Mouse (Mus musculus) frontal cortex, postnatal 10 days (tissue): ENCODE data around the gene Gde1.

Experiments
- DNase-seq, 2 experiments: peaks; one replicate each; pipeline ENCODE4 v3.0.0; 2022; ENCODE audit warnings: low spot score in 2 of 2, mixed read lengths in 1 of 2

Gde1 gene

DNA sequence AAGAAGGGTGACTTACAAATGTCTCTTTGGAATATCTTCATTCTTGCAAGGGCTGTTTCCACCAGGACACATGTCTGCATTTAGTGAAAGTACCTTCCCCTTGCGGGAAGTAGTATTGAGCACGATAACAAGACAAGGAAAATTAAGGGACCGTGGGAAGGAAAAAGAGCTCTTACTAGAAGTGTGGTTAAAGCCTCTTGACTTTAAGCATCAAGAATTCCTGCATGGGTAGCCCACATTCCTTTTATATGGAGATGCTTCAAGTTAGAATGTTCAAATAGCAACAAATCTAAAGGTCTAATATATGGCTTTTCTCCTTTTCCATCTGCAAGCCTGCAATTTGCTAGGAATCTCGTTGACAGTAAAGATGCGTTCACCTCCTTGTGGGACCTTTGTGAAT is 910 bp upstream of the Gde1 start:
- DNase-seq = no peak

DNA sequence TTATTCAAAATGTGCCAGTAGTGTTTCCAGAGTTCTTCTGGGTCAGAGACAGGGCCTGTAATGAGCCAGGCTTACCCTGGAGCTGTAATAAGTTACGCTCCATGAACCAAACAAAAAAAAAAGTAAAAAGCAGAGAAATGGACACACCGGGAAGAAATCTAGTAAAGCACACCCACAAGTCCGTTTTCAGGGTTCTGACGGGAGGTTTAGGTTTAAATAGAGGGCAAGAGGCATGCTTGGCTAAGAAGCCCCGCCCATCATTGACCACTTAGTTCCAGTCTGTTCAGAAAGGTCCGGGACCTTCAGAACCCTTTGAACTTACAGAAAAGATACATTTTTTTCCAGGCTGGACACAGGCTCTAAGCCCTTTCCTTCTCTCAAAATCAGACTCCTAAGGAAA is 473 bp upstream of the Gde1 start:
- DNase-seq = no peak

DNA sequence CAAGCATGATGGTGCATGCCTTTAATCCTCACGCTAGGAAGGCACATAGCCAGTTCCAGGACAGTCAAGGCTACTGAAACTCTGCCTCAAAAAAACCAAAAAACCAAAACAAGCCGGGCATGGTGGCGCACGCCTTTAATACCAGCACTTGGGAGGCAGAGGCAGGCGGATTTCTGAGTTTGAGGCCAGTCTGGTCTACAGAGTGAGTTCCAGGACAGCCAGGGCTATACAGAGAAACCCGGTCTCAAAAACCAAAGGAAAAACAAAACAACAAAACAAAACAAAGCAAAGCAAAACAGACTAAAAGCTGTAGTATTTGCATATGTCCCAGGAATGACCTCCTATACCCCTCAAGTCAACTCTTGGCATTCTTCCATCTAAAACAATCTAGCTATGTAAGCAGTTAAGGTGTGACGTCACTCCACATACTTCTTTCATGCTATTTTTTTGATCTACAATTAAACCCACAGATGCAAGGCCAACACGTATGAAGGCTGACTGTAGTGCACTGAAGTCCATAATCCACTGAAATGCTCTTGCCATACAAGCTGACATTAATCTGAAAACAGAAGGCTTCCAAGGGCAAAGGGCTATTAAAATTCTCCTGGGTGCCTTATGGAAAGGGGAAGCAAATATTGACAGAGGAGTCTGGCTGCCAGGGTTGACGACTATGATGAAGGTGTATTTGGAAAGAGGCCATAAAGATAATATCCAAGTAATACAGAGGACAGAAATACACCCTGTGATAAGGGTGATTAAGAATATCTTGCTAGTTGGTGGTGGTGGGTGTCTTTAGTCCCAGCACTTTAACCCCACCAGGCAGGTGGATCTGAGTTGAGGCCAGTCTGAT is 1.4 kb downstream of the Gde1 start:
- DNase-seq = no peak

DNA sequence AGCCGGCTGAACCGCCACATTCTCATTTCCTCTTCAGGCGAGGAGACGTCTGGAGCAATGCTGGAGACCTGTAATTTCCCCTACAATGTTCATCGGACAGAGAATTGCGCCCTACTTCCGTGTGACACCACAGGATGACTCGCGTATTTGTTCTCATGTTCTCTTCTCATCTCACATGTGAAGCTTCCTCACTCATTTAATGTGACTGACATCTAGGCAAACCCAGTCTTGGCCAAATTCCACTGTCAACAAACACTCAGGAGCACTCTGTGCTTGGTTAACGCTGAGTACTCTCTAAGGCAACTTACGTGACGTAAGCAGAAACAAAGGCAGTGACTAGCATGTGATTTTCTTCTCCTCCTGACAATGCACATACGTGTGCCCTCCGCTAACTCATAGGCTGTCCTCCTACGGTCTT is 2.4 kb downstream of the Gde1 start:
- DNase-seq = no peak

DNA sequence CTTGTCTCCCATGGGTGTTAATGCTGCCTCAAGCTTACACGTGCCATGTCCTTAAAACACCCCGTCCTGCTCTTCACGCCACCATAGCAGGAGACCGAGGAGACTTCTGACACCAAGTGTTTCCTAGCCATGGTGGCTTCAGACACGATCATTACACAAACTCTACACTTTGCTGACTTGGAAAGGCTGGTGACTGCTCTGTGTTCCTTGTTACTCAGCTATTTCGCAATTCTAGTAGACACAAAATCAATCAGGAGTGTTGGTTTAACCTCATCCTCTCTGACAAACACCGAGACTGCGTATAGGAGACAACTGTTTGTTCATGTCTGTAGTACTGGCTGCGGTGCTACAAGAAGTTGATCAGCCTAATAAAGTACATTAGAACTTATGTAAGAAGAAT is 6.7 kb downstream of the Gde1 start:
- no peak for DNase-seq

DNA sequence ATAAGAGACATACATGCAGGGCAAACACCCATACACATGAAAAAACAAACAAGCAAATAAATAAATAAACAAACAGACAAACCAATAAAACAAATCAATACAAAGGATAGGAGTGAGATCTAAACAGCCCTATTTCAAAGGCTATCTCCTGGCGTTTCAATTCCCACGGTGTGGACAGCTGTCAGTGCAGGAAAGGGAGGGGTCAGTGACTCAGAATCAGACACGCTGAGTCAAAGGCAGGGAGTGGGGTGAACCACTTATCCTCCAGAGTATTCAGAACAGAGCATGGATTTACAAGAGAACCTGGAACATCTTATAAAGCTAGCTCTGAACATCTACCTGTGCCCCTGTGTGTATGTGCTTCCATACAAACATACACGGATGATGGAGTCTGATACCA is 8.4 kb downstream of the Gde1 start:
- no peak for DNase-seq

DNA sequence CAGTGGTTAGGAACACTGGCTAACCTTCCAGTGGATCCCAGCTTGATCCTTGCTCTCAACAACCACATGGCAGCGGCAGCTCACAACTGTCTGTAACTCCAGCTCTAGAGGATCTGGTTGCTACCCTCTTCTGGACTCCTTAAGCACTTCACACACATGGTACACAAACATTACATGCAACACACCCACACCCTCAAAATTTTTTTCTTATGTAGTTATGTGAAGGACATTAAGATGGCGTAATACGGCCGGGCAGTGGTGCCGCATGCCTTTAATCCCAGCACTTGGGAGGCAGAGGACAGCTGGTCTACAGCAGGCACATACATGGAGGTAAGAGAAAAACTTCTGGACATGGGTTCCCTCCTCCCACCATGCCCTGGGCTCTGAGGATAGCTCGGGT is 9.4 kb downstream of the Gde1 start:
- DNase-seq = no peak

DNA sequence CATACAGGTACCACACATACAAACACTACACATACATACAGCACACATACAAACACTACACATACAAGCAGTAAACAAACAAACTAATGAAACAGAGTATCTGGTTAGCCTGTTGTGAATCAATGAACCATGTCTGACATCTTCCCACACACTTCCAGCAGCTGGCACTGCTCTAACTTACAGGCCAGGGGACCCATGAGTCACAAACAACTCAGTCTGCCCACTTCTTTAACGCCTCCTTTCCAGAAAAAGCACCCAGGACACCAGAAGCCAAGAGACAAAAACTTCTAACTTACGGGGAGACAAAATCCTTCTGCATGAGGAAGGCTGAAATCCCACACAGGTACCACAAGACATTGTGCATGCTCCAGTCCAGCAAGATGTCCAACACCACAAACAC is 14.3 kb downstream of the Gde1 start:
- DNase-seq = no peak

DNA sequence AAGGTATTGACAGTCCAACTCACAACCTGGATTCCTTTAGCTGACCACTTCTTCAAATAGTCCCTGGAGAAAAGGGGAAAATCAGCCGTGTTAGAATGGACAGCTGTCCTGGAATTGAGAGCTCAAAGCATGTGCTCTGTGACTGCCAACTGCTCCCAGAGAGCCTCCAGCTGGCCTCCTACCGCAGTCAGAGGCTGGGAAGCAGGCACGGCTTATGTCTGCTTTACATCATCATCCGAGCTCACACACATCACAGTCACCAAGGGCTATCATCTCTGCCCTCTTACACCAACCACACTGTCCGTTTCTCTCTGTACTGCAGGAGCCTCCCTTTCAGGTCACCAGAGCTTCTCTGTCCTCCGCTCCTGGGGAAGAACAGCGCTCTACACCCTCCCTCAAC is 16.5 kb downstream of the Gde1 start:
- no peak for DNase-seq

DNA sequence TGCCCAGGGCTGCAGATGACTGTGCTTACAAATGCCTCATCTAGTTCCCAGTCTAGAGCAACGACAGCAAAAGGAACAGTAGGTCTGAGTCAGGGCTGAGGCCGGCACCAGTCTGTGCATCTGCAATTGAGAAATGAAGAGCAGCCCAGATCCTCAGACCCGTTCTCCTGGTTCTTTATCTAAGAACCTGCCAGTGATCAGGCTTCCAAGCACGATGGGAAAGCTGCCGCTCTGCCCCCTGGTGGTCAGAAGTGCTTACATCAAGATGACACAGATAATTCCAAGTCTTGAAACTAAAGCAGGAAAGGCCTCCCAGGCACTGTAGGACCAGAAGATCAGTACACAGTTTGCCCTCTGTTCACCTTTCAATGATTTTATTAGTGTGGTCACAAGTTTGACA is 17.4 kb downstream of the Gde1 start:
- peak; percentile 75 to 80 for DNase-seq

DNA sequence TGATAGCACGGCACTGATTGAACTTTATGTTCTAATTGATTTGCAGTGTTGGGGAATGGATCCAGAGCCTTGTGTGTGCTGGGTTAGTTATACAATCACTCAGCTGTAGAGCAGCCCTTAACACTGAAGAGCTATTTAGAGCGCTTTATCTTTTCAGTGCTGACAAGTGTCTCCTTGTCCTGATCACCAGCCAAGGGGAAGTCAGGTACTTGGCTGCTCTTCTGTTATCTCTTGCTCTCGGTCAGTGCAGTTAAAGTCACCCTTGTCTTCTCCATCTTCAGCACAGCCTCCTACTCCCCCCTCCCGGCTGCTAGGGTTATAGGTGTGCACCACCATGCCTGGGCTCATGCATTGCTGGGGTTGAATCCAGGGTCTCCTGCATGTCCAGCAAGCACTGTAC is 28.8 kb downstream of the Gde1 start:
- no peak for DNase-seq

DNA sequence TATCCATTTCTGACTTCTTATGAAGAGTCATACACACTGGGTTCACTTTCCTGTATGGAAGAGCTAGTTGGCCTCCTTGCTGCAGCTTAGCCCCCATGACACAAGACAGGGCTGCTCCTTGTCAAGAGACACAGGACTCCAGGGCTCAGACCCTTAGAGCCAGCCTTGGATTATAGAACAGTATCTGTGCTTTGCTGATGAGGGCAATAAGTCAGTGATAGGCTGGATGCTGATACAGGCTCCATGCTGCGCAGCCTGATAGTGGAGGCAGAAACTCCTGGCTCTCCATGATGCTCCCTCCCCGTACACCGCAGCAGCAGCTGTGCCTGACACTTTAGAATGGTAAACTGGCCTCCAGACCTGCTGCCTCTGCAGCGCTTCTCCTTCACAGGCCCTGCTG is 35.4 kb downstream of the Gde1 start:
- DNase-seq = no peak

DNA sequence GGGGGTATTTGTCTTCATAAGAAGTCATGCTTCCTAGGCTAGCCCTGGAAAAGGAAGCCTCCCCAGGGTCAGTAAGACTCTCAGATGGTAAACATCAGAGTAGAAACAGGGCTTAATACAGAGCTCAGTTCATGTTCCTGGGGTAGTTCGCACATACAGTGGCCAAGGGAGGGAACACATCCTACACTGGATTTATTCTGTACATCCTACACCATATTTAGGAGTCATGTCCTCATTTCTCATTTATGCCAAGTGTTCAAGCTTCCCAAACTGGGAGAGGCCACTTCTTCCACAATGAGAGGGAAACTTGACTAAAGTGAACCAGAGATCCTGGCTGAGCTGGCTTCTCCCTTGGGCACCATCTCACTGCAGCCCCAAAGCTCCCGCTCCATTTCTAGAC is 37.8 kb downstream of the Gde1 start:
- no peak for DNase-seq

DNA sequence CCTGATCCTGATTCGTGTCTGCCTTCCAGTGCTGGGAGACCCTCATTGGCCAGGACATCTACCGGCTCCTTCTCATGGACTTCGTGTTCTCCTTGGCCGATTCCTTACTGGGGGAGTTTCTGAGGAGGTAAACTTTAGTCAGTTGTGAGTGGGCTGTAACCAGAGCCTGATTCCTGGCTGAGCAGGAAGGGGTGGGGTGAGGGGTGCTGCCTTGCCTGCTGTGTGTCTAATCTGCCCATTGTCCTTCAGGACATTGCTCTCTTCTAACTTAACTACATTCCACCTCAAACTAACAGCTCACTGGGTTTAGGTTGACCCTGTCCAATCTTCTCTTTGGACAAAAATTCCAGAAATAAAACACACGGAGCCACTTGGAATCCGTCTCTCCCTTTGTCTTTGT is 48.8 kb downstream of the Gde1 start:
- no peak for DNase-seq

DNA sequence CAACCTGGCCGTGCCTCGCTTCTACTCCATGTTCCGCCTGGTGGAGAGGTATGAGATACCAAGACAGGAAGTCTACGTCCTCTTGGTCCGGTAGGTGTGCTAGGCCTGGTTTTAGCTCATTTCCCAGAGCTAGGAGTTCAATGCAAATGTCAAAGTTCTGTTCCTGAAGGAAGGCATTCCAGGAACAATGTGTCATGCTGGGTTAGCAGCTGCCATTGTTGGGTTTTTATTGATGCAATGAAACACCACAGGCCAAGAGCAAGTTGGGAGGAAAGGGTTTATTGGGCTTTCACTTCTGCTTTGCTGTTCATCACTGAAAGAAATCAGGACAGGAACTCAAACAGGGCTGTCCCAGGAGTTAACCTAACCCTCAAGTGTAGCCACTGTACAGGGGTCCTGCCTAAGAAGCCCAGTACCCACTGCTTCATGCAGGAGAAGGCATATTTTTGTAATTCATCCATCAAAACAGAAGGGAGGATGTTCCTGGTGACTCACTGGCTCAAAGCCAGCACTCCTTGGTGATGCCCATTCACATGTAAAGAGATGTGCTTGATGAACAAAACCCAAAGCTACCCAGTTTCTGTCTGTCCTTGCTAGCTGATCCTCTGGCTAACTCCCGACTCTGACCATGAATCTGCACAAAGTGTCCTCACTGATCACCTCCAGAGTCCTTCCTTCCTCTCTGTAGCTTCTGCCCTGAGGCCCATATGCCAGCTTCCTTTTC is 52.8 kb downstream of the Gde1 start:
- DNase-seq = no peak

DNA sequence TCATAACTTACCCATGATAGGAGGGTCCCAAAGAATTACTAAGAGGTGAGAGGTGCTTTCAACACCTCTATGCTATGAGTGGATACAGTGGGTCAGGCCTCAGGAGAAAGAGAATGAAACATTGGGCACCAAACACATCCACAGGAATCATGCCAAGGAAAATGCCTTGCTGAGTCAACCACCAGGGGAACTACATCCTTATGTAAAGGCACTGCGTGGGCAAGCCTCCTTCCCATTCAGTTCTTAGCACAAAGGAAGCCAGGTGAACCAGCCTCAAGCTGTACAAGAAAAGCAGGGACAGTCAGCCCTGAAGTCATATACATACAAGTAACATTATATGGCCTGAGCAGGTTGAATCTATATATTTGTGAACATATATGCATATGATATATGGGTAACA is 54.7 kb downstream of the Gde1 start:
- no peak for DNase-seq

DNA sequence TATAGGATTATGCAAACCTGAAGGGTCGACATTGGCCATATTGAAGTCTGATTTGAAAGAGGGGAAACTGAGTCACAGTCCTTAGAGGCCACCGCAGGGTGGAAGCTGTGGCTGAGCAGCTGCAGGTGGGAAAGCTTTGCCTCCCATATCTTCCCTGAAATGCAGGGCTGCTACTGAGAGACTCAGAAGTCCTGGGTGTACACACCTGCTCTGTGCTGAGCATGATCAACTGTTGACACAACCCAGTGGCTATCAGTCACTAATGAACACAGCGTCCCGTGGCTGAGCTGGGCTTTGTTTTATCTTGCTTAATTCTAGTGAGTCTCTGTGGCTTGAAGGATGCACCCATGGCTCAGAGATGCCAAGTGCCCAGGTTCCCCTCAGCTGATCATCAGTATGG is 55.5 kb downstream of the Gde1 start:
- no peak for DNase-seq

DNA sequence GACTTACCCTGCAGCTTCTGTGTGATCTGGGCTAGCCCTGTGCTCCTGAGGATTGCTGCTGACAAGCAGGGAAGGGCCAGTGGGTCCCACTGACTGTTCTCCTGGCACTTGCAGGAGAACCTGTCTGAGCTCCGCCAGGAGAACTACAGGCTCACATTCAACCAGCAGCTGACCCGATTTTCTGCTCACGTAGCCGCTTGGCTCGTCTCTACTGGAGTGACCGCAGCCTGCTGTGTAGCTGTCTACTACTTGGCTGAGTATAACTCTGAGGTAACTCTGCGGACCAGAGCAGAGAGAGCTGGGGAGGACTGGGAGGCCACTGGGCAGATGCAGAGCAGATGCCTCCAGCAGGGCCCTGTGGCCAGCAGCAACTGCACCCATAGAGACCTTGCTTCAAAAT is 56.2 kb downstream of the Gde1 start:
- DNase-seq = peak; percentile 10 to 11

DNA sequence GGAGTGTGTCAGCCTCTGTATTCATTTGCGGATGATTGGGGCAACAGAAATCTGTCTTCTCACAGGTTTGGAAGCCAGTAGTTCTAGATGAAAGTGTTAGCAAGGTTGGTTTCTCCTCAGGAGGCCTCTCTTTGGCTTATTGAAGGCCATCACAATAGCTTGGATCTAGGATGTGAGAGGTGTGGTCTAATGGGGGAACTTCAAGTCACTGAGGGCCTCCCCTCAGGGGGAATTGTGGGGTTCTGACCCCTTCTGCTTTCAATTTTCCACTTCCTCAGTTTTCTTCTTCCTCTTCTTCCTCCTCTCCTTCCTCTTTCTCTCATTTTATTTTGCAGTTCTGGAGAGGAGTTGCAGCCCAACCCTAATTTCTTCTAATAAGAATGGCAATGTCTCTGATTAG is 59.3 kb downstream of the Gde1 start:
- no peak for DNase-seq
